Mouse (Mus musculus) stomach, postnatal 0 days (tissue): ENCODE measurements around the gene Klhdc7b. TPM values are rescaled to one million over a fixed set of nuclear protein-coding genes. Genes with fewer than 3 reads are reported as not detected.

Experiments
- ATAC-seq: fragments of 200-750 bp; cut with Nextera tagmentation; 2 replicates; pipeline ENCODE4 v1.8.0; 2017; ENCODE audit not compliant: low FRiP score, low TSS enrichment
- DNase-seq: peaks from one replicate; pipeline ENCODE4 v3.0.0-alpha.2; 2016; ENCODE audit warnings: low spot score
- H3K27ac ChIP-seq: fragments of 300-500 bp; sonication (generic); replicated peaks from 2 replicates; pipeline ENCODE4 v1.5.1; 2014; ENCODE audit warnings: mild to moderate bottlenecking, control low read depth
- H3K27me3 ChIP-seq: fragments of 300-500 bp; sonication (generic); 2 replicates; pipeline ENCODE4 v1.6.1; 2014; ENCODE audit warnings: low read length; ENCODE audit not compliant: control insufficient read depth, insufficient read depth
- H3K36me3 ChIP-seq: fragments of 300-500 bp; sonication (generic); 2 replicates; pipeline ENCODE4 v1.6.1; 2014; ENCODE audit warnings: low read length, mixed read lengths; ENCODE audit not compliant: control insufficient read depth, insufficient read depth
- H3K4me1 ChIP-seq: fragments of 300-500 bp; sonication (generic); replicated peaks from 2 replicates; pipeline ENCODE4 v1.6.1; 2014; ENCODE audit warnings: antibody characterized with exemption; ENCODE audit not compliant: control insufficient read depth, insufficient read depth
- H3K4me2 ChIP-seq: fragments of 300-500 bp; sonication (generic); replicated peaks from 2 replicates; pipeline ENCODE4 v1.6.1; 2014; ENCODE audit warnings: low read depth, mild to moderate bottlenecking, control low read depth, moderate library complexity
- H3K4me3 ChIP-seq: fragments of 300-500 bp; sonication (generic); 2 replicates; pipeline ENCODE4 v1.5.1; 2014; ENCODE audit warnings: low read depth, low read length, control low read depth
- H3K9ac ChIP-seq: fragments of 300-500 bp; sonication (generic); 2 replicates; pipeline ENCODE4 v1.6.1; 2014; ENCODE audit warnings: mild to moderate bottlenecking, low read length, control low read depth, mixed read lengths
- H3K9me3 ChIP-seq: fragments of 300-500 bp; sonication (generic); 2 replicates; pipeline ENCODE4 v1.6.1; 2016; ENCODE audit warnings: low read length; ENCODE audit not compliant: control insufficient read depth
- CTCF ChIP-seq: IDR thresholded peaks from 2 replicates; pipeline ENCODE4 v1.5.1; 2016; ENCODE audit warnings: antibody characterized with exemption, low read depth, mild to moderate bottlenecking, moderate library complexity
- EP300 ChIP-seq: optimal IDR thresholded peaks from 2 replicates; pipeline ENCODE3; 2016; ENCODE audit warnings: antibody characterized with exemption
- WGBS: fragments of 180-500 bp; shearing (Covaris S2); extraction: QIAGEN DNeasy Blood & Tissue Kit; methylation state at CpG from one replicate; pipeline ENCODE4 v1.1.7; 2014; 5-methylcytosine and 5-hydroxymethylcytosine counted together
- polyA plus RNA-seq: library from polyadenylated mRNA; unstranded; fragments of >200 nt; fragmentation: Nextera tagmentation; extraction: Ambion mirVana; gene quantifications from 2 replicates; pipeline ENCODE4 v1.2.1, GENCODE M21; 2015

Gene Klhdc7b
- polyA plus RNA-seq, 1 experiment from 2014 or later, result not detected

- DNase-seq, result no peak
- WGBS, result 76% methylated on average over 5 of the region's 5 CpGs
Measured at GRCm38 (mm10) chr15:89350447-89350846, 34.3 kb upstream of the Klhdc7b start.

GRCm38 (mm10) chr15:89351302-89351701 is 33.4 kb upstream of the Klhdc7b start:
- 86% methylated on average over 15 of the region's 15 CpGs for WGBS
- H3K9ac ChIP-seq, result no peak overlapping the region
- peaks cover 19% of the 10 kb centered on the region for H3K36me3 ChIP-seq
- no peak overlapping the region for H3K4me3 ChIP-seq
- no peak overlapping the region for H3K27ac ChIP-seq
- peaks cover 2% of the 10 kb centered on the region; the same call in 1 of the 2 replicates for H3K4me1 ChIP-seq
- H3K27me3 ChIP-seq, result no peaks in the 10 kb centered on the region
- H3K9me3 ChIP-seq, result no peaks in the 10 kb centered on the region
- DNase-seq (no peak), ATAC-seq (no peak)
- no peak for TF ChIP-seq CTCF
- TF ChIP-seq EP300, result no peak
- no peak overlapping the region for H3K4me2 ChIP-seq

More at GRCm38 (mm10) chr15:89350447-89350846, 34.3 kb upstream of the Klhdc7b start:
- TF ChIP-seq EP300 (no peak), CTCF (no peak)
- no peak overlapping the region for H3K4me2 ChIP-seq
- no peak overlapping the region for H3K9ac ChIP-seq
- H3K4me1 ChIP-seq, result peaks cover 2% of the 10 kb centered on the region; the same call in 1 of the 2 replicates
- H3K27ac ChIP-seq, result no peak overlapping the region
- no peaks in the 10 kb centered on the region for H3K9me3 ChIP-seq
- no peaks in the 10 kb centered on the region for H3K27me3 ChIP-seq
- no peak overlapping the region for H3K4me3 ChIP-seq
- ATAC-seq, result no peak
- H3K36me3 ChIP-seq, result peaks cover 19% of the 10 kb centered on the region

GRCm38 (mm10) chr15:89352054-89352453 is 32.7 kb upstream of the Klhdc7b start:
- no peak for DNase-seq
- Histone ChIP-seq H3K4me1 (peaks cover 2% of the 10 kb centered on the region; the same call in 1 of the 2 replicates), H3K36me3 (peaks cover 19% of the 10 kb centered on the region), H3K4me3 (no peak overlapping the region), H3K9ac (no peak overlapping the region), H3K27ac (no peak overlapping the region), H3K9me3 (no peaks in the 10 kb centered on the region), H3K27me3 (no peaks in the 10 kb centered on the region), H3K4me2 (no peak overlapping the region)
- WGBS, result 85% methylated on average over 14 of the region's 14 CpGs
- no peak for ATAC-seq
- TF ChIP-seq EP300 (no peak), CTCF (no peak)

- H3K4me1 ChIP-seq, result peaks cover 2% of the 10 kb centered on the region; the same call in 1 of the 2 replicates
- ATAC-seq, result no peak
- no peaks in the 10 kb centered on the region for H3K9me3 ChIP-seq
- 93% methylated on average over 12 of the region's 12 CpGs for WGBS
- no peak for DNase-seq
- no peak overlapping the region for H3K9ac ChIP-seq
- no peak overlapping the region for H3K27ac ChIP-seq
- no peak overlapping the region for H3K4me2 ChIP-seq
- no peak for TF ChIP-seq EP300
- no peak for TF ChIP-seq CTCF
- peaks cover 19% of the 10 kb centered on the region for H3K36me3 ChIP-seq
- H3K4me3 ChIP-seq, result no peak overlapping the region
- H3K27me3 ChIP-seq, result no peaks in the 10 kb centered on the region
Measured at GRCm38 (mm10) chr15:89352795-89353194, 31.9 kb upstream of the Klhdc7b start.

- H3K9ac ChIP-seq, result no peak overlapping the region
- no peaks in the 10 kb centered on the region for H3K9me3 ChIP-seq
- peaks cover 19% of the 10 kb centered on the region for H3K36me3 ChIP-seq
- WGBS, result 94% methylated on average over 16 of the region's 16 CpGs
- TF ChIP-seq CTCF (no peak), EP300 (no peak)
- H3K4me1 ChIP-seq, result peaks cover 2% of the 10 kb centered on the region; the same call in 1 of the 2 replicates
- no peak overlapping the region for H3K4me3 ChIP-seq
- DNase-seq (no peak), ATAC-seq (no peak)
- no peak overlapping the region for H3K4me2 ChIP-seq
- H3K27ac ChIP-seq, result no peak overlapping the region
- no peaks in the 10 kb centered on the region for H3K27me3 ChIP-seq
Measured at GRCm38 (mm10) chr15:89353837-89354236, 30.9 kb upstream of the Klhdc7b start.

- H3K4me2 ChIP-seq, result peak overlapping the region; percentile 58
- ATAC-seq (no peak), DNase-seq (no peak)
- no peak overlapping the region for H3K27ac ChIP-seq
- peak overlapping the region; percentile 76 for H3K4me3 ChIP-seq
- TF ChIP-seq CTCF (no peak), EP300 (no peak)
- H3K36me3 ChIP-seq, result peaks cover 19% of the 10 kb centered on the region
- peak overlapping the region; percentile 88; the same call in 1 of the 2 replicates for H3K9ac ChIP-seq
- peaks cover 2% of the 10 kb centered on the region; the same call in 1 of the 2 replicates for H3K4me1 ChIP-seq
- no peaks in the 10 kb centered on the region for H3K9me3 ChIP-seq
- H3K27me3 ChIP-seq, result no peaks in the 10 kb centered on the region
- 60% methylated on average over 7 of the region's 7 CpGs for WGBS
Measured at GRCm38 (mm10) chr15:89354455-89354854, 30.3 kb upstream of the Klhdc7b start.
